Mouse (Mus musculus) heart, postnatal 4 days (tissue): Measurements from ENCODE around the gene Gprin3. TPM values are rescaled to one million over a fixed set of nuclear protein-coding genes. Genes with fewer than 3 reads are reported as not detected.
"Not testable (repeated sequence)": the region's sequence is repeated elsewhere in the genome, so short reads cannot be mapped to it uniquely, and the experiment has no call there.

ENCODE experiments used
- DNase-seq: peaks from one replicate; pipeline ENCODE4 v3.0.0; 2021
- total RNA-seq, 2 experiments: library from RNA; stranded (reverse); gene quantifications; 2 replicates each; pipeline ENCODE4 v1.2.3; 2021

Gene Gprin3
- total RNA-seq, 2 experiments from 2014 or later: 2.4 TPM

GRCm38 (mm10) chr6:59341146-59341545, 84.9 kb downstream of the Gprin3 start:
- DNase-seq: no peak

GRCm38 (mm10) chr6:59328297-59328696, 97.8 kb downstream of the Gprin3 start:
- no peak for DNase-seq

- no peak for DNase-seq
Observed at GRCm38 (mm10) chr6:59315868-59316267, 110.2 kb downstream of the Gprin3 start.

- no peak for DNase-seq
Observed at GRCm38 (mm10) chr6:59315090-59315489, 111.0 kb downstream of the Gprin3 start.

- DNase-seq: no peak
Observed at GRCm38 (mm10) chr6:59313162-59313561, 112.9 kb downstream of the Gprin3 start.

- no peak for DNase-seq
Observed at GRCm38 (mm10) chr6:59311241-59311640, 114.9 kb downstream of the Gprin3 start.

- not testable (repeated sequence) for DNase-seq
Observed at GRCm38 (mm10) chr6:59304235-59304942, 121.7 kb downstream of the Gprin3 start.

GRCm38 (mm10) chr6:59303031-59303430, 123.1 kb downstream of the Gprin3 start:
- DNase-seq: peak; percentile 17

Other genes starting within 250 kb of the Gprin3 start
- 10 to 100 TPM; 12.3 to 12.9 TPM for gene Tigd2, start 217.4 kb downstream of the Gprin3 start, total RNA-seq